Mouse (Mus musculus) brain, embryonic 14.5 days (tissue): ENCODE measurements around the gene Mov10l1.

Source experiments
- CTCF ChIP-seq: fragments of 200-500 bp; IDR thresholded peaks from 2 replicates; pipeline ENCODE4 v1.5.1; 2012; ENCODE audit warnings: inconsistent platforms, mild to moderate bottlenecking, moderate library complexity, borderline replicate concordance; ENCODE audit not compliant: insufficient read depth, insufficient read length; ENCODE audit errors: extremely low read depth
- POLR2A ChIP-seq: fragments of 200-500 bp; IDR thresholded peaks from 2 replicates; pipeline ENCODE4 v1.6.1; 2012; ENCODE audit warnings: mild to moderate bottlenecking, inconsistent platforms, borderline replicate concordance; ENCODE audit not compliant: poor library complexity, insufficient read depth, insufficient read length, severe bottlenecking; ENCODE audit errors: extremely low read depth

DNA sequence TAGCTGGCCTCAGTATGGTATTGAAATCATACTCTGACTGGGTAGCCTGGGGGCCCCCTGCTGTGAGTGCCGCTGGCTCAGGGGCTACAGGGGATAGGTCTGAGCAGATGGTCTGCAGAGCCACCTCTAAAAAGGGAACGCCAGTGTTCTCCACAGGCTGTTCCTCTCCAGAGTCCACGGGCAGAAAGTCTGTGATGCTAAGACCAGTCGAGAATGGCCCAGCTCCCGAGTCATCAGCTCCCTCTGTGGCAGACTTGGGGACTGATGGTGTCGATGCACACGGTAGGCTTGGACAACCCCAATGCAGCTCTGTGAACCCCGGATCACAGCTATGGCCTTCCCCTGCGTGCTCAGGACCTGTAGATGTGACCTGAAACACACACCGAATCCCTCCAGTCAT lies 121.2 kb downstream of the Mov10l1 start:
- no peak for TF ChIP-seq POLR2A
- no peak for TF ChIP-seq CTCF
